Mouse (Mus musculus) kidney, embryonic 15.5 days (tissue): ENCODE measurements around the gene Smok3c. TPM values are rescaled to one million over a fixed set of nuclear protein-coding genes. Genes with fewer than 3 reads are reported as not detected.
"Not testable (repeated sequence)": the region's sequence is repeated elsewhere in the genome, so short reads cannot be mapped to it uniquely, and the experiment has no call there.

Source experiments
- ATAC-seq: fragments of 200-750 bp; cut with Nextera tagmentation; replicated peaks from 2 replicates; pipeline ENCODE4 v1.8.0; 2017; ENCODE audit warnings: moderate TSS enrichment; ENCODE audit not compliant: low FRiP score
- H3K27ac ChIP-seq: fragments of 300-500 bp; sonication (generic); 2 replicates; pipeline ENCODE4 v1.5.1; 2015; ENCODE audit warnings: mild to moderate bottlenecking, inconsistent platforms
- H3K27me3 ChIP-seq: fragments of 300-500 bp; sonication (generic); 2 replicates; pipeline ENCODE4 v1.6.1; 2015; ENCODE audit warnings: inconsistent platforms
- H3K36me3 ChIP-seq: fragments of 300-500 bp; sonication (generic); 2 replicates; pipeline ENCODE4 v1.6.1; 2015; ENCODE audit warnings: inconsistent platforms
- H3K4me1 ChIP-seq: fragments of 300-500 bp; sonication (generic); 2 replicates; pipeline ENCODE4 v1.6.1; 2015; ENCODE audit warnings: inconsistent platforms
- H3K4me2 ChIP-seq: fragments of 300-500 bp; sonication (generic); 2 replicates; pipeline ENCODE4 v1.6.1; 2015; ENCODE audit warnings: moderate library complexity, mild to moderate bottlenecking, inconsistent platforms
- H3K4me3 ChIP-seq: fragments of 300-500 bp; sonication (generic); replicated peaks from 2 replicates; pipeline ENCODE4 v1.5.1; 2015; ENCODE audit warnings: mild to moderate bottlenecking, inconsistent platforms
- H3K9ac ChIP-seq: fragments of 300-500 bp; sonication (generic); 2 replicates; pipeline ENCODE4 v1.6.1; 2015; ENCODE audit warnings: mild to moderate bottlenecking, inconsistent platforms
- H3K9me3 ChIP-seq: fragments of 300-500 bp; sonication (generic); replicated peaks from 2 replicates; pipeline ENCODE4 v1.6.1; 2016; ENCODE audit warnings: inconsistent platforms
- WGBS: fragments of 180-500 bp; shearing (Covaris S2); methylation state at CpG from one replicate; pipeline ENCODE4 v1.1.7; 2015; ENCODE audit warnings: mixed read lengths; 5-methylcytosine and 5-hydroxymethylcytosine counted together
- polyA plus RNA-seq: library from polyadenylated mRNA; unstranded; fragments of >200 nt; fragmentation: Nextera tagmentation; extraction: Ambion mirVana; gene quantifications from 2 replicates; pipeline ENCODE4 v1.2.1, GENCODE M21; 2015

The Smok3c gene
- not detected in 2 replicates for polyA plus RNA-seq

DNA sequence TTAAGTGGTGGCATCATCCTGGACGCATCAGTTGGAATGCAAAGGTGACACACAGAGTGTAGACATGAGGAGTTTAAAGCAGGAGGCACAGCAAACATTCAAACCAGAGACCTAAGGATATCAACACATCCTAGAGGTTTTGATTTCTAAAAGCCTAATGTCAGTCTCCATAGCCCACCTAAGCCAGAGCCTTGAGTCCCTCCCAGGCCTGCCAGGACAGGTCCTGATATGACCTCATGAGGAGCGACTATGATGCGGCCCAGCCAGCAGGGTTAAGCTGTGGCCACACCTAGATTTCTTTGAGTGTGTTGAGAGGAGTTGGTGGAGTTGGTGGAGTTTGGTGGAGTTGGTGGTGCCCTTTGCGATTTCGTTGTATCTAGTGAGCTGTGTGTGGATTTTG is at the start of gene Smok3c:
Gene Smok3c (plus strand): TSS at position 301 of the 400 bp plus-strand sequence.
- H3K36me3 ChIP-seq, H3K4me2 ChIP-seq, ATAC-seq, H3K9ac ChIP-seq, H3K27ac ChIP-seq, H3K4me1 ChIP-seq, H3K4me3 ChIP-seq, H3K27me3 ChIP-seq, H3K9me3 ChIP-seq: not testable (repeated sequence)
- no CpG with 5 or more reads among the region's 5 CpGs for WGBS

- Histone ChIP-seq H3K9me3 (no peaks in the 10 kb centered on the region), H3K27me3 (no peaks in the 10 kb centered on the region), H3K4me1 (no peaks in the 10 kb centered on the region), H3K4me3 (no peak overlapping the region), H3K9ac (no peak overlapping the region), H3K27ac (no peak overlapping the region), H3K36me3 (no peaks in the 10 kb centered on the region), H3K4me2 (no peak overlapping the region)
- no peak for ATAC-seq
- WGBS = 89% methylated on average over 5 of the region's 5 CpGs
Measured at GRCm38 (mm10) chr5:138009437-138009836, 43.6 kb upstream of the Smok3c start.

GRCm38 (mm10) chr5:138012382-138012781 is 40.6 kb upstream of the Smok3c start:
- WGBS = 89% methylated on average over 5 of the region's 5 CpGs
- ATAC-seq = no peak

GRCm38 (mm10) chr5:138016530-138016929 is 36.5 kb upstream of the Smok3c start:
- H3K4me2 ChIP-seq = no peak overlapping the region
- no peak for ATAC-seq
- no peaks in the 10 kb centered on the region for H3K9me3 ChIP-seq
- no peak overlapping the region for H3K4me3 ChIP-seq
- 91% methylated on average over 2 of the region's 2 CpGs for WGBS
- no peaks in the 10 kb centered on the region for H3K4me1 ChIP-seq
- no peak overlapping the region for H3K9ac ChIP-seq
- no peaks in the 10 kb centered on the region for H3K36me3 ChIP-seq
- no peak overlapping the region for H3K27ac ChIP-seq
- no peaks in the 10 kb centered on the region for H3K27me3 ChIP-seq

More at GRCm38 (mm10) chr5:138012382-138012781, 40.6 kb upstream of the Smok3c start:
- Histone ChIP-seq H3K4me3 (no peak overlapping the region), H3K27ac (no peak overlapping the region), H3K9ac (no peak overlapping the region), H3K27me3 (no peaks in the 10 kb centered on the region), H3K9me3 (no peaks in the 10 kb centered on the region), H3K36me3 (no peaks in the 10 kb centered on the region), H3K4me1 (no peaks in the 10 kb centered on the region), H3K4me2 (no peak overlapping the region)

DNA sequence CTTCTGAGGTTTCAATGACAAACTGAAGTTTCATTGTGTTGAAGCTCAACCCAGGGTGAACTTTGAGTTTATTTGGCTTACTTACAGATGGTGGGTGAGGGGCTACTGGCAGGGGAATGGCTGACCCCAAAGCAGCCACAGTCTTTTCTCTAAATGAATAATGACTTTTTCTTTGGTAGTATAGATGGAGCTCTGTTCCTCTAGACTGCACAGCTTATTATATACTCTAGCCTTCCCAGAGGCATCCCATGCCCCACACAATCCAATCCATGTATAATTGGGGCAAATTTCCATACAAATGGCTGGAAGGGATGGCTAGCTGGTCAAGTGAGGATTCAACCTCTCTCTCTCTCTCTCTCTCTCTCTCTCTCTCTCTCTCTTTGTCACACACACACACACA is 36.0 kb upstream of the Smok3c start:
- Histone ChIP-seq H3K27ac (no peak overlapping the region), H3K9me3 (no peaks in the 10 kb centered on the region), H3K27me3 (no peaks in the 10 kb centered on the region), H3K4me2 (no peak overlapping the region), H3K9ac (no peak overlapping the region), H3K4me3 (no peak overlapping the region), H3K36me3 (no peaks in the 10 kb centered on the region), H3K4me1 (no peaks in the 10 kb centered on the region)
- ATAC-seq = no peak

- WGBS = 77% methylated on average over 4 of the region's 4 CpGs
- ATAC-seq = not testable (repeated sequence)
Measured at GRCm38 (mm10) chr5:138019577-138019976, 33.4 kb upstream of the Smok3c start.

DNA sequence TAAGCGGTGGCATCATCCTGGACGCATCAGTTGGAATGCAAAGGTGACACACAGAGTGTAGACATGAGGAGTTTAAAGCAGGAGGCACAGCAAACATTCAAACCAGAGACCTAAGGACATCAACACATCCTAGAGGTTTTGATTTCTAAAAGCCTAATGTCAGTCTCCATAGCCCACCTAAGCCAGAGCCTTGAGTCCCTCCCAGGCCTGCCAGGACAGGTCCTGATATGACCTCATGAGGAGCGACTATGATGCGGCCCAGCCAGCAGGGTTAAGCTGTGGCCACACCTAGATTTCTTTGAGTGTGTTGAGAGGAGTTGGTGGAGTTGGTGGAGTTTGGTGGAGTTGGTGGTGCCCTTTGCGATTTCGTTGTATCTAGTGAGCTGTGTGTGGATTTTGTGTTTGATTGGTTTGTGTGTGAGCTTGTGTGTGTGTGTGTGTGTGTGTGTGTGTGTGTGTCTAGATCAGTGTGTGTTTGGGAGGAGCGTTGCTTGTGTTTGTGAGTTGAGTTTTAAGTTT is 32.0 kb upstream of the Smok3c start, which contains the start of the genes Smok3a and Smok3b:
Gene Smok3a (plus strand): TSS at position 301 of the 519 bp plus-strand sequence.
Gene Smok3b (plus strand): TSS at position 469 of the 519 bp plus-strand sequence.
- not testable (repeated sequence) for H3K27ac ChIP-seq, H3K27me3 ChIP-seq, H3K9me3 ChIP-seq, ATAC-seq, H3K36me3 ChIP-seq, H3K9ac ChIP-seq, H3K4me3 ChIP-seq, H3K4me1 ChIP-seq, H3K4me2 ChIP-seq
- WGBS = 90% methylated on average over 4 of the region's 7 CpGs

More at GRCm38 (mm10) chr5:138019577-138019976, 33.4 kb upstream of the Smok3c start:
- H3K9ac ChIP-seq, H3K4me3 ChIP-seq, H3K27me3 ChIP-seq, H3K9me3 ChIP-seq, H3K4me2 ChIP-seq, H3K36me3 ChIP-seq, H3K4me1 ChIP-seq, H3K27ac ChIP-seq: not testable (repeated sequence)

- 79% methylated on average over 4 of the region's 4 CpGs for WGBS
- ATAC-seq = no peak
- Histone ChIP-seq H3K9ac (no peak overlapping the region), H3K9me3 (no peaks in the 10 kb centered on the region), H3K4me2 (no peak overlapping the region), H3K4me3 (no peak overlapping the region), H3K27me3 (no peaks in the 10 kb centered on the region), H3K27ac (no peak overlapping the region), H3K36me3 (no peaks in the 10 kb centered on the region), H3K4me1 (no peaks in the 10 kb centered on the region)
Measured at GRCm38 (mm10) chr5:138073803-138074202, 20.8 kb downstream of the Smok3c start.

DNA sequence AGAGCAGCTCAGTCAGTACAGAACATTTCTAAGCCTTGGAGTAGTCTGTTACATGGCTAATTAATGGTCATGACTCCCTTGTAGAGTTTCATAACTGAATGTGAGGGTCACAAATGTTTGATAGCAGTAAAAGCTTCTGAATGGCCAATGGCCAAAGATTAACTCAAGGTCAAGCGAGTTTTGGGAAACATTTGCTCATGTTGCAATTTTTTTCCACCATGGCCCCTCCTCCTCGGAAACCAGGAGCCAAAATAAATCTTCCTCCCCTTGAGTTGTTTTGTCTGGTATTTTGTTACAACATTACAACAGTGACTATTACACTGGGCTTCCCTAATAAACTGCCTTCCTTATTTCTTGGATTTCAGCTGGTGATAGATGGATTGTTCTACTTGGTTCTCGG is 22.7 kb downstream of the Smok3c start:
- 71% methylated on average over 3 of the region's 3 CpGs for WGBS
- no peak for ATAC-seq
- Histone ChIP-seq H3K4me3 (no peak overlapping the region), H3K27me3 (no peaks in the 10 kb centered on the region), H3K9me3 (no peaks in the 10 kb centered on the region), H3K4me1 (no peaks in the 10 kb centered on the region), H3K4me2 (no peak overlapping the region), H3K9ac (no peak overlapping the region), H3K36me3 (no peaks in the 10 kb centered on the region), H3K27ac (no peak overlapping the region)

GRCm38 (mm10) chr5:138076148-138076547 is 23.2 kb downstream of the Smok3c start:
- 68% methylated on average over 2 of the region's 2 CpGs for WGBS
- Histone ChIP-seq H3K4me1 (no peaks in the 10 kb centered on the region), H3K4me2 (no peak overlapping the region), H3K27me3 (no peaks in the 10 kb centered on the region), H3K9ac (no peak overlapping the region), H3K36me3 (no peaks in the 10 kb centered on the region), H3K4me3 (no peak overlapping the region), H3K27ac (no peak overlapping the region), H3K9me3 (no peaks in the 10 kb centered on the region)
- no peak for ATAC-seq

GRCm38 (mm10) chr5:138080456-138080855 is 27.5 kb downstream of the Smok3c start:
- H3K4me1 ChIP-seq = 0 out of 2 replicates have a peak, but pooled peaks cover 4% of the 10 kb centered on the region
- WGBS = 90% methylated on average over 5 of the region's 5 CpGs
- H3K4me3 ChIP-seq = no peak overlapping the region
- H3K9ac ChIP-seq = no peak overlapping the region
- ATAC-seq = no peak
- no peak overlapping the region for H3K27ac ChIP-seq
- no peaks in the 10 kb centered on the region for H3K9me3 ChIP-seq
- H3K27me3 ChIP-seq = no peaks in the 10 kb centered on the region
- H3K36me3 ChIP-seq = no peaks in the 10 kb centered on the region
- no peak overlapping the region for H3K4me2 ChIP-seq

DNA sequence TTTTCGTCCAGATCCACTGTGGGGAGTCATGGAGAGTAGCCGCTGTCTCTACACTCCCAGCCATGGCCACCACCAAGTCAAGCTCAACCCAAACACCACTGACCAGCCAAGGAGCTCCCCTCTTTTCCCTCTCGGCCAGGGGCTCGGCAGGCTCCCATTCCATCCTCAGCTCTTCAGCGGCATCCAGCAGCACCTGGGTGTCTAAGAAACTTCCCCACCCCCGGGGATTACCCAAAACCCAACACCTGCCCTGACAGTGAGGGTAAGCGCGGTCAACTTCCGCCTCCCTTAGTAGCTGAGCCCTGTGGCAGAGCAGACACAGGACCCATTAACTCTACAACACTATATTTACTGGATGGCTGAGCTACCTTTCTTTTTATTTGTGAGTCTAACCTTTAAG is 28.5 kb downstream of the Smok3c start:
- peaks cover 8% of the 10 kb centered on the region; the same call in 1 of the 2 replicates for H3K4me1 ChIP-seq
- no peak for ATAC-seq
- H3K4me3 ChIP-seq = no peak overlapping the region
- H3K4me2 ChIP-seq = no peak overlapping the region
- WGBS = 89% methylated on average over 9 of the region's 9 CpGs
- no peak overlapping the region for H3K27ac ChIP-seq
- H3K9ac ChIP-seq = no peak overlapping the region
- no peaks in the 10 kb centered on the region for H3K36me3 ChIP-seq
- no peaks in the 10 kb centered on the region for H3K9me3 ChIP-seq
- H3K27me3 ChIP-seq = no peaks in the 10 kb centered on the region

DNA sequence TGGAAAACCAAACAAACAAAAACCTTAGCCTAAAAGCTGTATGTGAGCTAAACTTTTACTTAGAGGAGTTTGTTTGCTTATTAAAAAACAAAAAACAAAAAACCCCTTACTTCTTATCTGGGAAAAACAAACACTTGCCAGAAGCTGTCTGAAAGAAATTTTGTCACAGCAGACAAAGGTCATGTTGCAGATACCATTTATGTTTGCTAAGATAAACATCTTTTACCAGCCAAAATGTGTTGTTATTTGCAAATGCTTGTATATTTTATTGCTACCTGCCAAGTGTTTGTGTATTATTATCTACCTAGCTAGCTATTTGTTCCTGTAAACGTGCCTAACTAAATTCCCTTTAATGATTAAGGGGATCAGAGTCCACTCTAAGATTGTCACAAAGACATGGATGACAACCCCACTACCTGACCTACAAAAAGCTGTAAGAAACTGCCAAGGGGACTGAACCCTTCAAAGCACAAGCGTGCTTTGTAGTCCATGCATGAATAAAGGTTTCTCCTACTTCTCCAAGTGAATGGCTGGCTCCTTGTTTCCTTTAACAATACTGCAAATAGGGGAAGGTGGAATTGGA is 30.4 kb downstream of the Smok3c start:
- Histone ChIP-seq H3K9ac (no peak overlapping the region), H3K9me3 (no peaks in the 10 kb centered on the region), H3K4me3 (no peak overlapping the region), H3K4me2 (no peak overlapping the region), H3K27ac (no peak overlapping the region), H3K36me3 (peaks cover 12% of the 10 kb centered on the region), H3K27me3 (no peaks in the 10 kb centered on the region), H3K4me1 (peaks cover 26% of the 10 kb centered on the region)
- no peak for ATAC-seq
- 70% methylated on average over 2 of the region's 2 CpGs for WGBS
